Mouse (Mus musculus): ENCODE data around the gene Fthl17e. TPM values are rescaled to one million over a fixed set of nuclear protein-coding genes. Genes with fewer than 3 reads are reported as not detected.
"Not testable (repeated sequence)": the region's sequence is repeated elsewhere in the genome, so short reads cannot be mapped to it uniquely, and the experiment has no call there.

Gene Fthl17e
- polyA plus RNA-seq (2015; fragmentation: Nextera tagmentation; extraction: Ambion mirVana), result not detected in 2 replicates

DNA sequence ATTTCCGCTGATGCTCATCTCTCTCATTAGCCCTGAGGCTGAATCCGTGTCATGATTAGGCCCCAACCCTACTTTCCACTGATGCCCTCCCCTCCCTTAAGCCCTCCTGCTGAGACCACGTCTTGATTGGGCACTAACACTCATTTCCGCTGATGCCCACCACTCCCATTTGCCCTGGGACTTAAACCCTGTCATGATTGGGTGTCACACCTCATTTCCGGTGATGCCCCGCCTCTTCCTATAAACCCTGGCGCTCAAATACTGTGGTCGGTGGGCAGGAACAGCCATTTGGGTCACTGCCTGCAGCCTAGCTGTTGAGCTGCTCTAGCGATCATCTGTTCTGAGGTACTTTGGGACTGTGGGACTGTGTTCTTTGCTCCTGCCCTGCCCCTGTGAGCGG lies at the start of gene Fthl17e:
Fthl17e (plus strand) TSS at position 301 of the 400 bp plus-strand sequence.
- H3K4me1 ChIP-seq (replicated peaks); H3K27ac ChIP-seq; H3K4me2 ChIP-seq (replicated peaks); H3K9me3 ChIP-seq; ATAC-seq; H3K36me3 ChIP-seq; H3K9ac ChIP-seq; H3K27me3 ChIP-seq (replicated peaks); H3K4me3 ChIP-seq (replicated peaks): not testable (repeated sequence)
- WGBS, result 100% methylated on average over 1 of the region's 10 CpGs

GRCm38 (mm10) chrX:8986655-8987054 lies 46.6 kb upstream of the Fthl17e start, which contains the start of gene Fthl17d:
Gene Fthl17d, minus strand, starts transcription at chrX:8986755.
- not testable (repeated sequence) for H3K4me2 ChIP-seq (replicated peaks); ATAC-seq; H3K27me3 ChIP-seq (replicated peaks); H3K27ac ChIP-seq; H3K4me3 ChIP-seq (replicated peaks); H3K4me1 ChIP-seq (replicated peaks); H3K9me3 ChIP-seq; H3K9ac ChIP-seq; H3K36me3 ChIP-seq
- WGBS, result no CpG with 5 or more reads among the region's 9 CpGs

DNA sequence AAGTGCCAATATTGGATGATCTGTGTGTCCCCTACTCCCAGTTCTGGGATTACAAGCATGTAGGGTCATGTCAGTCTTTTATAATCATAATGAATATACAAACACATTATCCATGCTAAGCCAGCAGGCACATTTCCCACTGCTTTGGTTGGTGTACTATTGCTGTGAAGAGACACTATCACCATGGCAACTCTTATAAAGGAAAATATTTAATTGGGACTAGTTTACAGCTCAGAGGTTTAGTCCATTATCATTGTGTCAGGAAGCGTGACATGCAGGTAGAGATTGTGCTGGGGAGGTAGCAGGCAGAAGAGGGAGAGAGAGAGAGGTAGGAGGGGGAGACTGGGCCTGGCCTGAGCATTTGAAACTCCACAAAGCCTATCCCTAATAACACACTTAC lies 17.2 kb upstream of the Fthl17e start:
- H3K9ac ChIP-seq, result no peak overlapping the region
- H3K4me1 ChIP-seq (replicated peaks), result no peaks in the 10 kb centered on the region
- no peaks in the 10 kb centered on the region for H3K36me3 ChIP-seq
- ATAC-seq, result no peak
- WGBS, result 59% methylated on average over 1 of the region's 1 CpGs
- H3K4me2 ChIP-seq (replicated peaks), result no peak overlapping the region
- H3K27ac ChIP-seq, result no peak overlapping the region
- H3K9me3 ChIP-seq, result no peaks in the 10 kb centered on the region
- H3K4me3 ChIP-seq (replicated peaks), result no peak overlapping the region
- H3K27me3 ChIP-seq (replicated peaks), result no peaks in the 10 kb centered on the region

GRCm38 (mm10) chrX:9019481-9019880 lies 13.8 kb upstream of the Fthl17e start:
- H3K9me3 ChIP-seq, result no peaks in the 10 kb centered on the region
- no peak overlapping the region for H3K4me3 ChIP-seq (replicated peaks)
- no peak for ATAC-seq
- no peak overlapping the region for H3K9ac ChIP-seq
- H3K36me3 ChIP-seq, result no peaks in the 10 kb centered on the region
- WGBS, result 59% methylated on average over 10 of the region's 10 CpGs
- no peaks in the 10 kb centered on the region for H3K27me3 ChIP-seq (replicated peaks)
- H3K4me2 ChIP-seq (replicated peaks), result no peak overlapping the region
- H3K4me1 ChIP-seq (replicated peaks), result no peaks in the 10 kb centered on the region
- no peak overlapping the region for H3K27ac ChIP-seq

DNA sequence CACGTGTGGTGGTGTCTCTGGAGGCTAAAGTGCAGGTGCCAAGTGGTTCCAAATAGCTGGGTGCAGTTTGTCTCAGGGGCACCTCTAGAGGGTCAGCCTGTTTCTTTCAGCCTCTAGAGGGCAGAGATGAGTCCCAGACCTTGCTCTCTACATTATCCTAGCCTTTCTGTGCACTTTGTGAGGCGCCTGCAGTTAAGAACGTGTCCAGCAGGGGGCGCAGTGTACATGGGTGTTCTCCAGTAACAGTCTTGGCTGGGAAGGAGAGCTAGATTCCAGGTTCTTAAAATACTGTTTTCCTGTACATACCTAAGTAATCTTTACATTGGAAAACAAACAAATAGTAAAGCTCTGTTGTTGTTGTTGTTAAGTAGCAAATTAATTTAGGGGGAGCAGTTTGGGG lies 8.3 kb downstream of the Fthl17e start:
- not testable (repeated sequence) for H3K27me3 ChIP-seq (replicated peaks); H3K36me3 ChIP-seq; H3K9me3 ChIP-seq; H3K4me2 ChIP-seq (replicated peaks); H3K27ac ChIP-seq; H3K4me3 ChIP-seq (replicated peaks); H3K4me1 ChIP-seq (replicated peaks); H3K9ac ChIP-seq; ATAC-seq
- WGBS, result 35% methylated on average over 3 of the region's 4 CpGs

GRCm38 (mm10) chrX:9060952-9061351 lies 27.7 kb downstream of the Fthl17e start:
- ATAC-seq; H3K36me3 ChIP-seq; H3K27me3 ChIP-seq (replicated peaks); H3K4me2 ChIP-seq (replicated peaks); H3K4me3 ChIP-seq (replicated peaks); H3K9me3 ChIP-seq; H3K4me1 ChIP-seq (replicated peaks); H3K27ac ChIP-seq; H3K9ac ChIP-seq: not testable (repeated sequence)
- 27% methylated on average over 8 of the region's 9 CpGs for WGBS

GRCm38 (mm10) chrX:9062101-9062500 lies 28.8 kb downstream of the Fthl17e start:
- Histone ChIP-seq H3K27me3 (replicated peaks) (no peaks in the 10 kb centered on the region), H3K36me3 (no peaks in the 10 kb centered on the region), H3K4me2 (replicated peaks) (no peak overlapping the region), H3K4me1 (replicated peaks) (no peaks in the 10 kb centered on the region), H3K9me3 (no peaks in the 10 kb centered on the region), H3K4me3 (replicated peaks) (no peak overlapping the region), H3K27ac (no peak overlapping the region), H3K9ac (no peak overlapping the region)
- WGBS, result 90% methylated on average over 4 of the region's 4 CpGs
- no peak for ATAC-seq

GRCm38 (mm10) chrX:9062715-9063114 lies 29.4 kb downstream of the Fthl17e start, which contains the start of gene Fthl17f:
Gene Fthl17f, plus strand, starts transcription at chrX:9063015.
- not testable (repeated sequence) for H3K4me2 ChIP-seq (replicated peaks); H3K4me1 ChIP-seq (replicated peaks); ATAC-seq; H3K9me3 ChIP-seq; H3K27ac ChIP-seq; H3K4me3 ChIP-seq (replicated peaks); H3K9ac ChIP-seq; H3K27me3 ChIP-seq (replicated peaks); H3K36me3 ChIP-seq
- WGBS, result 85% methylated on average over 11 of the region's 11 CpGs

DNA sequence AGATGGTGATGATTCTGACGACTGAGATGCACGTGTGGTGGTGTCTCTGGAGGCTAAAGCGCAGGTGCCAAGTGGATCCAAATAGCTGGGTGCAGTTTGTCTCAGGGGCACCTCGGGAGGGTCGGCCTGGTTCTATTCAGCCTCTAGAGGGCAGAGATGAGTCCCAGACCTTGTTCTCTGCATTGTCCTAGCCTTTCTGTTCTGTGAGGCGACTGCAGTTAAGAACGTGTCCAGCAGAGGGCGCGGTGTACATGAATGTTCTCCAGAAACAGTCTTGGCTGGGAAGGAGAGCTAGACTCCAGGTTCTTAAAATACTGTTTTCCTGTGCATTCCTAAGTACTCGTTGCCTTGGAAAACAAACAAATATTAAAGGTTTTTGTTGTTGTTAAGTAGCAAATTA lies 44.4 kb downstream of the Fthl17e start:
- H3K9me3 ChIP-seq; H3K4me3 ChIP-seq (replicated peaks); H3K9ac ChIP-seq; H3K27me3 ChIP-seq (replicated peaks); H3K4me1 ChIP-seq (replicated peaks); ATAC-seq; H3K36me3 ChIP-seq; H3K27ac ChIP-seq; H3K4me2 ChIP-seq (replicated peaks): not testable (repeated sequence)
- WGBS, result 29% methylated on average over 9 of the region's 10 CpGs

Other genes starting within 250 kb of the Fthl17e start
- gene Ssxb5, start 229.8 kb upstream of the Fthl17e start, polyA plus RNA-seq (2015; fragmentation: Nextera tagmentation; extraction: Ambion mirVana), result not detected in 2 replicates
- not detected in 2 replicates for gene Gm6592, start 189.5 kb upstream of the Fthl17e start, polyA plus RNA-seq (2015; fragmentation: Nextera tagmentation; extraction: Ambion mirVana)
- not detected in 2 replicates for gene Gm5751, start 159.2 kb upstream of the Fthl17e start, polyA plus RNA-seq (2015; fragmentation: Nextera tagmentation; extraction: Ambion mirVana)
- gene B630019K06Rik, start 141.1 kb upstream of the Fthl17e start, polyA plus RNA-seq (2015; fragmentation: Nextera tagmentation; extraction: Ambion mirVana), result 2.7 and 3.3 TPM in 2 replicates
- not detected in 2 replicates for gene Fthl17b, start 70.5 kb upstream of the Fthl17e start, polyA plus RNA-seq (2015; fragmentation: Nextera tagmentation; extraction: Ambion mirVana)
- gene Fthl17c, start 56.9 kb upstream of the Fthl17e start, polyA plus RNA-seq (2015; fragmentation: Nextera tagmentation; extraction: Ambion mirVana), result not detected in 2 replicates
- gene Fthl17d, start 46.7 kb upstream of the Fthl17e start, polyA plus RNA-seq (2015; fragmentation: Nextera tagmentation; extraction: Ambion mirVana), result not detected in 2 replicates
- not detected in 2 replicates for gene Fthl17f, start 29.5 kb downstream of the Fthl17e start, polyA plus RNA-seq (2015; fragmentation: Nextera tagmentation; extraction: Ambion mirVana)
- gene 4930402K13Rik, start 71.1 kb downstream of the Fthl17e start, polyA plus RNA-seq (2015; fragmentation: Nextera tagmentation; extraction: Ambion mirVana), result not detected in 2 replicates
- gene Lancl3, start 166.4 kb downstream of the Fthl17e start, polyA plus RNA-seq (2015; fragmentation: Nextera tagmentation; extraction: Ambion mirVana), result 0.69 and 0.78 TPM in 2 replicates
- not detected in 2 replicates for gene Gm14862, start 223.4 kb downstream of the Fthl17e start, polyA plus RNA-seq (2015; fragmentation: Nextera tagmentation; extraction: Ambion mirVana)
- gene Xk, start 239.3 kb downstream of the Fthl17e start, polyA plus RNA-seq (2015; fragmentation: Nextera tagmentation; extraction: Ambion mirVana), result 4.1 and 4.9 TPM in 2 replicates